8 mouse cellular contexts compared by ENCODE assay signal in genomic region chr3:107630682-107631522, GRCm38 (mm10). TPM values are rescaled to one million over a fixed set of nuclear protein-coding genes. Genes with fewer than 3 reads are reported as not detected.
A peak's percentile ranks its signal among the peaks of the same experiment; 100 is the strongest.
DNase-seq lines count a peak whose midpoint lies in the region; ATAC-seq and TF ChIP-seq lines count a peak whose summit lies in the region.

Gene Gm10961, plus strand, starts transcription at chr3:107631322.

- H3K9me3 ChIP-seq in heart, embryonic 12.5 days (replicated peaks): no peaks in the 10 kb centered on the region
- no peaks in the 10 kb centered on the region for H3K9me3 ChIP-seq in erythroblast, embryonic 14.5 days (ENCODE audit: control insufficient read depth, low read length)
- H3K9me3 ChIP-seq in hindbrain, embryonic 11.5 days (ENCODE audit: control insufficient read depth, low read length): no peaks in the 10 kb centered on the region
- H3K9me3 ChIP-seq in lung, postnatal 0 days (ENCODE audit: low read length): no peaks in the 10 kb centered on the region

- intact Hi-C loops in heart, postnatal 14 days (cut with DNase I): loop anchor here (10.0 kb wide), 1 partner anchor 234 kb away; no protein-coding TSS in a partner anchor

- no peak for TF ChIP-seq EP300 in lung, postnatal 0 days (IDR thresholded peaks at IDR 0.05)

- peaks cover 10% of the 10 kb centered on the region for H3K4me1 ChIP-seq in heart, embryonic 12.5 days (replicated peaks)
- peaks cover 20% of the 10 kb centered on the region for H3K4me1 ChIP-seq in erythroblast, embryonic 14.5 days (ENCODE audit: control insufficient read depth)
- no peaks in the 10 kb centered on the region for H3K4me1 ChIP-seq in hindbrain, embryonic 11.5 days (replicated peaks; ENCODE audit: control insufficient read depth, insufficient read depth, low read length)
- no peaks in the 10 kb centered on the region; the same call in none of the 2 replicates for H3K4me1 ChIP-seq in lung, postnatal 0 days (ENCODE audit: insufficient read depth, low read depth, low read length)

- peak within 1 kb of the TSS; percentile 82 for H3K4me2 ChIP-seq in heart, embryonic 12.5 days
- peak within 1 kb of the TSS; percentile 73 for H3K4me2 ChIP-seq in hindbrain, embryonic 11.5 days (replicated peaks; ENCODE audit: low read depth, low read length)
- peak within 1 kb of the TSS; percentile 90 for H3K4me2 ChIP-seq in lung, postnatal 0 days (replicated peaks; ENCODE audit: low read depth, low read length)

- peak within 1 kb of the TSS; percentile 89 for H3K9ac ChIP-seq in heart, embryonic 12.5 days
- H3K9ac ChIP-seq in hindbrain, embryonic 11.5 days (ENCODE audit: low read depth, low read length): peak within 1 kb of the TSS; percentile 98
- peak within 1 kb of the TSS; percentile 98 for H3K9ac ChIP-seq in lung, postnatal 0 days (replicated peaks; ENCODE audit: low read depth)

- peaks cover 34% of the 10 kb centered on the region for H3K36me3 ChIP-seq in heart, embryonic 12.5 days
- H3K36me3 ChIP-seq in erythroblast, embryonic 14.5 days (ENCODE audit: control insufficient read depth): peaks cover 21% of the 10 kb centered on the region
- peaks cover 7% of the 10 kb centered on the region for H3K36me3 ChIP-seq in hindbrain, embryonic 11.5 days (ENCODE audit: control insufficient read depth, insufficient read depth, low read length)
- peaks cover 18% of the 10 kb centered on the region for H3K36me3 ChIP-seq in lung, postnatal 0 days (ENCODE audit: insufficient read depth, low read length)

- ATAC-seq in heart, embryonic 12.5 days (ENCODE audit: insufficient number of reproducible peaks, low FRiP score): peak; percentile 80
- ATAC-seq in hindbrain, embryonic 11.5 days (ENCODE audit: low FRiP score): peak; percentile 88
- ATAC-seq in lung, postnatal 0 days: peak; percentile 67

- WGBS in heart, embryonic 12.5 days: under 1% methylated on average over 47 of the region's 48 CpGs
- under 1% methylated on average over 48 of the region's 48 CpGs for WGBS in hindbrain, embryonic 11.5 days
- WGBS in lung, postnatal 0 days: 2% methylated on average over 43 of the region's 48 CpGs

- H3K27ac ChIP-seq in heart, embryonic 12.5 days (ENCODE audit: poor library complexity, severe bottlenecking): peak within 1 kb of the TSS; percentile 84
- H3K27ac ChIP-seq in hindbrain, embryonic 11.5 days (ENCODE audit: low read depth, low read length): peak within 1 kb of the TSS; percentile 93
- peak within 1 kb of the TSS; percentile 93 for H3K27ac ChIP-seq in lung, postnatal 0 days (ENCODE audit: low read length)

- H3K27me3 ChIP-seq in heart, embryonic 12.5 days (replicated peaks): no peaks in the 10 kb centered on the region
- H3K27me3 ChIP-seq in erythroblast, embryonic 14.5 days (ENCODE audit: control insufficient read depth): no peaks in the 10 kb centered on the region; the same call in 1 of the 2 replicates
- no peaks in the 10 kb centered on the region for H3K27me3 ChIP-seq in hindbrain, embryonic 11.5 days (ENCODE audit: control insufficient read depth, insufficient read depth, low read length)
- no peaks in the 10 kb centered on the region for H3K27me3 ChIP-seq in lung, postnatal 0 days (replicated peaks; ENCODE audit: insufficient read depth, low read length)

- TF ChIP-seq CTCF in lung, postnatal 0 days (IDR thresholded peaks at IDR 0.05): no peak

- DNase-seq in heart, postnatal 14 days: no peak
- peak; percentile 72 for DNase-seq in ZHBTc4 (ENCODE audit: low read depth, low spot score)
- peak; percentile 76 for DNase-seq in hindbrain, embryonic 11.5 days (ENCODE audit: low spot score)
- peak; percentile 34 for DNase-seq in layer of hippocampus, adult 9-11 months
- peak; percentile 43 for DNase-seq in lung, postnatal 0 days (ENCODE audit: low spot score)
- peak; percentile 17 to 44 for DNase-seq in right cerebral cortex, postnatal 36 days (ENCODE audit: low spot score in 2 of 2)

- H3K4me3 ChIP-seq in heart, embryonic 12.5 days: peak within 1 kb of the TSS; percentile 73
- H3K4me3 ChIP-seq in erythroblast, embryonic 14.5 days (replicated peaks): peak within 1 kb of the TSS; percentile 88
- peak within 1 kb of the TSS; percentile 98 for H3K4me3 ChIP-seq in hindbrain, embryonic 11.5 days (ENCODE audit: low read depth, low read length)
- H3K4me3 ChIP-seq in lung, postnatal 0 days (ENCODE audit: low read depth, low read length): peak within 1 kb of the TSS; percentile 98

RNA-seq across cellular contexts. Expression of gene Gm10961, which starts in this region (rescaled TPM):
- polyA plus RNA-seq in heart, embryonic 12.5 days (2016; fragmentation: Nextera tagmentation; extraction: Ambion mirVana): not detected in 2 replicates
- not detected for total RNA-seq in heart, postnatal 14 days (2021)
- not detected in 2 replicates for polyA plus RNA-seq in erythroblast, embryonic 14.5 days (2012)
- polyA plus RNA-seq in hindbrain, embryonic 11.5 days (2014; fragmentation: Nextera tagmentation; extraction: Ambion mirVana): not detected in 2 replicates
- polyA plus RNA-seq in lung, postnatal 0 days (2015; fragmentation: Nextera tagmentation; extraction: Ambion mirVana): not detected in 2 replicates

Comparison
In these comparisons a context has a peak if more than half of its experiments do, and no peak if none do; other contexts are left out.
1. Peak in ATAC-seq, H3K4me3 ChIP-seq, H3K27ac ChIP-seq, H3K9ac ChIP-seq and H3K4me2 ChIP-seq in heart, embryonic 12.5 days; RNA of the gene not detected or under 1 TPM.
2. Peak in DNase-seq, ATAC-seq, H3K4me3 ChIP-seq, H3K27ac ChIP-seq, H3K9ac ChIP-seq and H3K4me2 ChIP-seq in hindbrain, embryonic 11.5 days; RNA of the gene not detected or under 1 TPM.
3. Peak in DNase-seq, ATAC-seq, H3K4me3 ChIP-seq, H3K27ac ChIP-seq, H3K9ac ChIP-seq and H3K4me2 ChIP-seq in lung, postnatal 0 days; RNA of the gene not detected or under 1 TPM.
4. DNase-seq: peak in ZHBTc4 (single experiment), layer of hippocampus, adult 9-11 months (single experiment) and right cerebral cortex, postnatal 36 days (2 of 2); none in heart, postnatal 14 days (0 of 2).
5. Peak in every context shown above with its lines, with median percentiles within 50 percentile points of each other: ATAC-seq, H3K27ac ChIP-seq, H3K4me2 ChIP-seq, H3K4me3 ChIP-seq and H3K9ac ChIP-seq.